Mouse (Mus musculus): ENCODE data around the gene Med26.

Gene Med26

GRCm38 (mm10) chr8:72548644-72549313 lies 709 bp upstream of the Med26 start:
- no peak for DNase-seq (ENCODE audit: low read depth in 2 of 2, low spot score in 2 of 2)

GRCm38 (mm10) chr8:72547122-72547801 lies 808 bp downstream of the Med26 start:
- peak; percentile 8 to 13 for DNase-seq (ENCODE audit: low read depth in 2 of 2, low spot score in 2 of 2)

GRCm38 (mm10) chr8:72539234-72539633 lies 8.8 kb downstream of the Med26 start:
- peak in 1 of 2 experiments; percentile 8 for DNase-seq (ENCODE audit: low read depth in 2 of 2, low spot score in 2 of 2)

- no peak for DNase-seq (ENCODE audit: low read depth in 2 of 2, low spot score in 2 of 2)
Measured at GRCm38 (mm10) chr8:72534888-72535287, 13.2 kb downstream of the Med26 start.

- no peak for DNase-seq (ENCODE audit: low read depth in 2 of 2, low spot score in 2 of 2)
Measured at GRCm38 (mm10) chr8:72532103-72532502, 16.0 kb downstream of the Med26 start.

GRCm38 (mm10) chr8:72521888-72522287 lies 26.2 kb downstream of the Med26 start:
- DNase-seq (ENCODE audit: low read depth in 2 of 2, low spot score in 2 of 2): no peak

GRCm38 (mm10) chr8:72517421-72517988 lies 30.6 kb downstream of the Med26 start:
- no peak for DNase-seq (ENCODE audit: low read depth in 2 of 2, low spot score in 2 of 2)

- DNase-seq (ENCODE audit: low read depth in 2 of 2, low spot score in 2 of 2): no peak
Measured at GRCm38 (mm10) chr8:72513158-72513557, 34.9 kb downstream of the Med26 start.

- no peak for DNase-seq (ENCODE audit: low read depth in 2 of 2, low spot score in 2 of 2)
Measured at GRCm38 (mm10) chr8:72512648-72513047, 35.4 kb downstream of the Med26 start.

- no peak for DNase-seq (ENCODE audit: low read depth in 2 of 2, low spot score in 2 of 2)
Measured at GRCm38 (mm10) chr8:72507505-72507904, 40.6 kb downstream of the Med26 start.

GRCm38 (mm10) chr8:72504637-72505314 lies 43.3 kb downstream of the Med26 start:
- DNase-seq (ENCODE audit: low read depth in 2 of 2, low spot score in 2 of 2): no peak

- DNase-seq (ENCODE audit: low read depth in 2 of 2, low spot score in 2 of 2): no peak
Measured at GRCm38 (mm10) chr8:72504137-72504536, 43.9 kb downstream of the Med26 start.

- DNase-seq (ENCODE audit: low read depth in 2 of 2, low spot score in 2 of 2): no peak
Measured at GRCm38 (mm10) chr8:72500521-72500931, 47.5 kb downstream of the Med26 start.

GRCm38 (mm10) chr8:72499521-72500284 lies 48.4 kb downstream of the Med26 start:
- no peak for DNase-seq (ENCODE audit: low read depth in 2 of 2, low spot score in 2 of 2)

GRCm38 (mm10) chr8:72498527-72498926 lies 49.5 kb downstream of the Med26 start:
- DNase-seq (ENCODE audit: low read depth in 2 of 2, low spot score in 2 of 2): no peak

GRCm38 (mm10) chr8:72497911-72498310 lies 50.2 kb downstream of the Med26 start:
- DNase-seq (ENCODE audit: low read depth in 2 of 2, low spot score in 2 of 2): no peak

GRCm38 (mm10) chr8:72496217-72496616 lies 51.9 kb downstream of the Med26 start:
- DNase-seq (ENCODE audit: low read depth in 2 of 2, low spot score in 2 of 2): no peak

GRCm38 (mm10) chr8:72495411-72496111 lies 52.5 kb downstream of the Med26 start:
- DNase-seq (ENCODE audit: low read depth in 2 of 2, low spot score in 2 of 2): no peak

GRCm38 (mm10) chr8:72493381-72493780 lies 54.7 kb downstream of the Med26 start:
- DNase-seq (ENCODE audit: low read depth in 2 of 2, low spot score in 2 of 2): peak in 1 of 2 experiments; percentile 11

GRCm38 (mm10) chr8:72492622-72493081 lies 55.4 kb downstream of the Med26 start:
- DNase-seq (ENCODE audit: low read depth in 2 of 2, low spot score in 2 of 2): peak; percentile 98 to 99
